Mouse (Mus musculus) T-helper 2 cell (primary cell): ENCODE measurements at regions not wholly inside any gene's neighbourhood (a gene's known extent, or its start where the extent isn't known, plus 50 kb on each side); places are given as distances from the start of the nearest gene placed in this dataset.

Experiments used
- in situ Hi-C: fragments of 300-600 bp; cut with MboI, MseI; formaldehyde crosslinking; loops from one replicate; pipeline ENCODE4 v1.15.1; 2025; ENCODE audit warnings: high pct_unique_total_duplicates

- in situ Hi-C loops = loop anchor here (10.0 kb wide), 1 partner anchor 705 kb away; no protein-coding TSS in a partner anchor
Measured at GRCm38 (mm10) chr12:73830122-73830521, 71.1 kb upstream of the Hif1a start.

DNA sequence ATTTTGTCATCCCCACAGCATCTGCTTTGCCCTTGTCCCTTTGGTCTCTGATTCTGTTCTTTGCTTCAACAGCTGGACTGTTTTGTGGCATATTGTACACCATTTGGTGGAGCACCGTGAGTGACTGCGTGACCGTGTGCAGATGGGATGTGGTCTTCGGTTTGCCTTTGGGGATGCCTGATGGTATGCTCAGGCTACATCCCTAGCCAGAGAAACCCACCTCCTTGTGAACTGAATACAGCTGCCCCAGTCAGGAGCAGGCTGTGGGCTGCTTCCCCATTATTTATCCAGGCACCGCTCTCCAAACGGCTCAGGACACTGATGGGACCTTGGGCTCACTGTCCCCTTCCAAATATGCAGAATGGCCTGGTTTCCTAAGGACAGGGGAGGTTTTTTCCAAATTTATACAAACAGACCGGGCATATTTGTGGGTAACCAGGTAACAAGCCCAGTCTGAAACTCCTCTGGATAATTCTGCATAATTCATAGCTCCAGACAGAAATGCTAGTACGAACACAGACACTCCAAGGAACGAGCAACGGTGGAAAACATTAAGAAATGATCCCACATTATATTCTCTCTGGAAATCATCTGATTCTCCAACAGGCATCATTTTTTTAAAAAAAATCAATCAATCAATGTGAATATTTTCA lies 70.5 kb upstream of the Hif1a start:
- in situ Hi-C loops = loop anchor here (10.0 kb wide), 1 partner anchor 704 kb away; no protein-coding TSS in a partner anchor

DNA sequence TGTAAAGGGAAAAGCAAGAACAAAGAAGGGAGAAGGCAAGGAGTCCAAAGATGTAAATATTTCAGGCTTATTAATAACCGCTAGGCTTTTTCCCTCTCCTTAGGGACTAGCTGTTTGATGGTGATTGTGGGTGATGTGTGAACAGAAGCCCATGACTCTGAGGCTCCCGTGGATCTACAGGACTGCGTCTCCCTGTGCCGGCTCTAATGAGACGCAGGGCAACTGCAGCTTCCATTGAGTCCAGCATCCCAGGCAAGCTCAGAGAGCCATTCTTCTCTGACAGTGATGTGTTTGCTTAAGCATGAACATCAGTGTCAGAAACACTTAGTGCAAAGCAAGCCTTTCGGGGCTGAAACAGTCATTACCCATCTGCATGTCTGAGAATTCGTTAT lies 70.0 kb upstream of the Hif1a start:
- in situ Hi-C loops = loop anchor here (10.0 kb wide), 1 partner anchor 704 kb away; no protein-coding TSS in a partner anchor

DNA sequence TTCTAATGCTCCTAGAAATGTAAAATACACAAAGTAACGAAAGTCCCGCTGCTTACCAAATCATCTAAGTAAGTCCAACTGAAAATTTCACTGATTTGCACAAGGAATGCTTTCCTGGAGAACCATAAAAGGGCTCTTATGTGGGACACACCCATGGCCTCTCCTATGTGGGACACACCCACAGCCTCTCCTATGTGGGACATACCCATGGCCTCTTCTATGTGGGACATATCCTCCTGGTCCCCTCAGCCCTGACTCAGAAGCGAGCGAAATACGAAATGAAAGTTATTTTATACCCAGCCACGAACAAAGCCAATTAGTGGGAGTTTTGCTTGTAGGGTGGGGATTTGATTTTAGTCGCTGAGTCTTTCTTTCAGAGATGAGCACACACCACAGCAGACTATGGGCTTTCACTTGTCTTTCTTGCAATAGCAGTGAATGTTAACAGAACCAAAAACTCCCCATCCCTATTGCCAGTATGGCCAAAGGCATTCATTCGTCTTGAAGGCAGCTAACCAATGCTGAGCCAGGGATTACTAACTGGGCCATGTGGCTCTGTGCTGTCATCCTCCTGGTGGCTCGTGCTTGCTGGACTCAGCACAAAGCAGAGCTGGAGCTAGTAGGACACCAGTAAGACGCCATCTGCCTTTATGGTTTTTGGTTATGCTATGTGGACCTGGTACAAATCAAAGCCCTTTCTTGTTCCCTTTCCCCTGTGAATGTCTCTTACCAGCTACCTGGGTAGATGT lies 69.4 kb upstream of the Hif1a start:
- in situ Hi-C loops = loop anchor here (10.0 kb wide), 1 partner anchor 703 kb away; no protein-coding TSS in a partner anchor

DNA sequence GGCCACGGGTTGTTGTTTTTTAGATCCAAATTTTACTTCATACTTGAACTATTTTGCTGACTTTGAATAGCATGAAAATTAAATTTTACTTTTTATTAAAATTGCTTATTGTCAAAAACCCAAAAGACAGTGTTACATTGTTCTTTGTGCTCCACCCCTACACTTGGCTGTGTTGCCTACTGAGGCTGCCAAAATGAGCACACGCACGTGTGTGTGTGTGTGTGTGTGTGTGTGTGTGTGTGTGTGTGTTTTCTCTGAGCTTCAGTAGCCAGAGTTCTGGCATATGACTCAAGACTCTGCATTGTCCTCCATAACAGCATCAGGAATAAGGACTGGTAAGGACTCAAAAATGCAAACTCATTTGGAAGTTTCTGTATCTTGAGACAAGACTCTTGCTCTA lies 68.4 kb upstream of the Hif1a start:
- in situ Hi-C loops = loop anchor here (10.0 kb wide), 1 partner anchor 702 kb away; no protein-coding TSS in a partner anchor

DNA sequence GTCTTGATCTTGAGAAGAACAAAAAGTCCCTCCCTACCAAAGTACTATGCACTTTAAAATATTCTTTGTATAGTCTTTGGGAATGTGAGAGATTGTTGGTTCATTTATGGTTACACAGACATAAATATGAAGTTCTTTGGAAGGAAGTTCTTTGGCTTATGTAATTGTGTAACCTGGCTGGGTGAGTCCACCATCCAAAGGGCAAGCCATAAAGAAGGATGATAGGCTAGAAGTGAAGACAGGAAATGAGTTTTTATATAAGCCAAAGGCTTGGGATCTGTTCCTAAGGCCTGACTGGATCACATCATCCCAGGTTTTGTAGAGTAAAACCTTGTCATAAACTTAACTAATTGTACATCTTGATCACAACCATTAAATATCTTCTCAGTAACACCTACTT lies 65.0 kb upstream of the Hif1a start:
- in situ Hi-C loops = loop anchor here (10.0 kb wide), 1 partner anchor 699 kb away; no protein-coding TSS in a partner anchor

DNA sequence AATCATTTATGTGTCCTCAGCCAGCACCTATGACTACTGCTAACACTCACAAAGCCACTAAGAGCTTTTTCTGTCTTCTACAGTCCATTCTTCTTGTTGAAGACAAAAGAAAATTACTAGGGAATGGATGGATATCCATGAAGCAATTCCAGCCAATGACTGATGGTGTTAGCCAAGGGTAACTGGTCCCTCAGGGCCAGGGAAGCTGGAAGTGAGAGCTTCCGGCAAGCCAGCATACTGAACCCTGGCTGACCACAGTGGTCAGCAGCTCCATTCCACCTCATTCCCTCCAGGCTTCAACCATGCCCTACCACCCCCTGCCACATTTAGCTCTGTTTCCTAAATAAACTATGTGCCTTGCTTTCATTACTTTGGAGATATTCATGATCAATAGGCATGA lies 64.1 kb upstream of the Hif1a start:
- in situ Hi-C loops = loop anchor here (10.0 kb wide), 1 partner anchor 698 kb away; no protein-coding TSS in a partner anchor

- in situ Hi-C loops = loop anchor here (10.0 kb wide), 1 partner anchor 697 kb away; no protein-coding TSS in a partner anchor
Measured at GRCm38 (mm10) chr12:73837921-73838320, 63.3 kb upstream of the Hif1a start.

- in situ Hi-C loops = loop anchor here (10.0 kb wide), 1 partner anchor 696 kb away; no protein-coding TSS in a partner anchor
Measured at GRCm38 (mm10) chr12:73838330-73838729, 62.8 kb upstream of the Hif1a start.

DNA sequence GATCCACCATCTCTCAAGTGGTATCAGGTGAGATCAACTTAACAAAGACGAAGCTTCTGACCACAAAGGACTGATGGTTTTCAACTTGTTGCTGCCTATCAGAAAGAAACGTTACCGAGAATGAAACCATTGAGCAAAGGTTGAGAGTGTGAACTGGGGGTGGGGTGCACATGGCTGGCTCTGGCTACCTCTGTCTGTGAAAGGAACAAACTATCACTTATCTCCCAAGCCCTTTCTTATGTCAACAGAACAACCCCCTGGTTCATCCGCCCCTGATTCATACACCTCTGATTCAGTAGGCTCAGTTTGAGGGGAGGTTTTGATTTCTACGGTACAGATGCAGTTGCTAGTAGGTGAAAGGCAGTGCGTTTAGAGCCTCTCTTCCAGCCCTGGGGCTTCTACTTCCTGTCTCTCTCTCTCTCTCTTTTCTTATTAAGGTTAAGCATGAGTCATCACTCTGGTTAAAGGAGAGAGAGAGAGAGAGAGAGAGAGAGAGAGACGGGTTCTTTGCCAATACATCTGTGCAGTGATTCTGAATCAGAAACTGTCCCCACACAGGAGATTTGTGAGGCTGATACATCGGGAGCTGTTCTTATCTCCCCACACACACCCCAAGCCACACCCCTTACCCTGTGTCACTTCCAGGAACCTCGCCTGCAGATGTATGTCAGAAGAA lies 59.0 kb upstream of the Hif1a start:
- in situ Hi-C loops = loop anchor here (5.0 kb wide), 2 partner anchors 40 to 65 kb away; no protein-coding TSS in a partner anchor

DNA sequence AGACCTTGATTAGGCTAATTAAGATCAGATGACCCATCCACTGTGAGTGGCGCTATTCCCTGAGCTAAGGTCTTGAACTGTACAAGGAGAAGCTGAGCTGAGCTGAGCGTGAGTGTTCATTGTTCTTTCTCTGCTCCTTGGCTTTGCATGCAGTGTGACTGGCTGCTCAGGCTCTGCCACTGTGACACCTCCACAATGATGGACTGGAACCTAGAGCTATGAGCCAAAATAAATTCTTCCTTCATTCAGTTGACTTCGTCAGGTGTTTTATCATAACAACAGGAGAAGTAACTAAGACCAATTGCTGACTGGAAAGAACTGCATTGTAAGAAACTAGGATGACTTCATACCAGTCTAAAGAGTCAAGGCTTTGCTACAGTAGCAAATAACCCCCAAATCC lies 56.4 kb upstream of the Hif1a start:
- in situ Hi-C loops = loop anchor here (5.0 kb wide), 2 partner anchors 38 to 67 kb away; no protein-coding TSS in a partner anchor

DNA sequence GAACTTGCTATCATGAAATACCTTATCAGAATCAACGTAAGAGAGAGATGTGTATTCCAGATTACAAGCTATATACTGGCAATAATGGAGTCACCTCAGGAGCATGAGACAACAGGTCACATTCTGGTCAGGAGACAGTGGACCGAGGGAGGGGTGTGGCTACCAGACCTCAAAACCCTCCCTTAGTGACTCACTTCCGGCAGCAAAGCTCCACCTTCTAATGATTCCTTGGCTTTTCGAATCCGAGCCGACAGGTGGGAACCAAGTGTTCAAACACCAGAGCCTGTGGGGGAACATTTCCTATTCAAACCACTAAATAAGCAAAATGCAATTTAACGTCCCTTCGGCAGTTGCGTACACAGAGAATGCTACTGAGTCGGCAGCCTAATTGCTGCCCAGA lies 54.5 kb upstream of the Hif1a start:
- in situ Hi-C loops = no loop called here

DNA sequence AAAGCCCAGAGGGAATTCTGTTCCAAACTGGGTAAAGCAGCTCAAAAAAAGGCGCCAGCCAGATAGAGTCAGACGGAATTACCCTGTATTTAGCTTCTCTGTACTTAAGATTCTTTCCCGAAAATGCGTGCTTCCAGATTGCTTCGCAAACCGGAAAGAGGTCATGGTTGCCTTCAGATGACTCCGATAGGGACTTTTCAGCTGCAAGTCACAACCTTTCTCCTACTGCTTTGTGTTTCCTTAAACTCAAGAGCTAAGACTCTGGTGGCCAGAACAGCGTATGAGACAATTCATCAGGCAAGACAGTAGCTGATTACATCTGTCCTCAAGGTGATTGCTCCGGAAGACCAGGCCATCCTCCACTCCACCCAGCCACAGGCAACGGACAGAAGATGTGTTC lies 53.8 kb upstream of the Hif1a start:
- in situ Hi-C loops = no loop called here

DNA sequence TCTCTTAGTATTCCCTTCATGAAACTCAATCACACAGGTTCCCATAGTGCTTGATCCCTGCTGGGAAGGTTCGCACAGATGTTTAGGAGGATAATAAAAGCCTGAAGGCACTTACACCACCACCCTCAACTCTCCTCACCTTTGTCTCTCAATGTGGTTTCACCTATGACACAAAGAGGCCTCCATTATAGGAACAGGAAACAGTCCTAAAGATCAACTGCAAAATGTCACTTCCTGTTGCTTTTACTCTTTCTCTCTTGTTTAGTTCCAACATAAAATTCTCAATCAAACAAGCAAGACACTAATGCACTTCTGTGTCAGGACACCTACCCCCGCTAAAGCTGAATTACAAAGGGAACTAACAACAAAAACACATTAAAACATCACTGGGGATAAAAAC lies 50.3 kb upstream of the Hif1a start:
- in situ Hi-C loops = no loop called here
